ENCODE assay signal across 8 mouse cellular contexts in genomic region chr6:28460534-28460933, GRCm38 (mm10). TPM values are rescaled to one million over a fixed set of nuclear protein-coding genes. Genes with fewer than 3 reads are reported as not detected.
DNase-seq lines count a peak whose midpoint lies in the region; ATAC-seq and TF ChIP-seq lines count a peak whose summit lies in the region.

No protein-coding gene starts in this region.

- no peak overlapping the region for H3K4me2 ChIP-seq in kidney, embryonic 14.5 days (replicated peaks; ENCODE audit: low read depth, low read length)
- no peak overlapping the region for H3K4me2 ChIP-seq in liver, embryonic 13.5 days

- no peak overlapping the region for H3K9ac ChIP-seq in kidney, embryonic 14.5 days (ENCODE audit: low read depth, low read length)
- H3K9ac ChIP-seq in liver, embryonic 13.5 days, result no peak overlapping the region

- WGBS in kidney, adult 2 months, result 5% methylated on average over 5 of the region's 5 CpGs
- WGBS in kidney, embryonic 14.5 days, result 10% methylated on average over 5 of the region's 5 CpGs
- 8% methylated on average over 5 of the region's 5 CpGs for WGBS in liver, embryonic 13.5 days (ENCODE audit: insufficient replicate concordance)

- no peak overlapping the region for H3K4me3 ChIP-seq in kidney, adult 2 months (ENCODE audit: insufficient read depth, low read depth, low read length)
- H3K4me3 ChIP-seq in kidney, embryonic 14.5 days (ENCODE audit: low read length), result no peak overlapping the region
- H3K4me3 ChIP-seq in liver, embryonic 13.5 days (replicated peaks), result no peak overlapping the region

- no peaks in the 10 kb centered on the region for H3K4me1 ChIP-seq in kidney, adult 2 months (ENCODE audit: control insufficient read depth, insufficient read depth, low read length)
- H3K4me1 ChIP-seq in kidney, embryonic 14.5 days (ENCODE audit: control insufficient read depth, insufficient read depth, low read length), result no peaks in the 10 kb centered on the region
- H3K4me1 ChIP-seq in liver, embryonic 13.5 days (replicated peaks), result peaks cover 10% of the 10 kb centered on the region; the same call in 1 of the 2 replicates

- H3K9me3 ChIP-seq in kidney, embryonic 14.5 days (ENCODE audit: control insufficient read depth, low read length), result no peaks in the 10 kb centered on the region
- H3K9me3 ChIP-seq in liver, embryonic 13.5 days (replicated peaks), result no peaks in the 10 kb centered on the region

- H3K27me3 ChIP-seq in kidney, adult 2 months (replicated peaks; ENCODE audit: control insufficient read depth, insufficient read depth, low read length), result no peaks in the 10 kb centered on the region
- no peaks in the 10 kb centered on the region for H3K27me3 ChIP-seq in kidney, embryonic 14.5 days (ENCODE audit: control insufficient read depth, insufficient read depth, low read length)
- H3K27me3 ChIP-seq in liver, embryonic 13.5 days, result peaks cover 3% of the 10 kb centered on the region; the same call in 1 of the 2 replicates

- DNase-seq in kidney, adult 2 months, result peak; percentile 78
- peak; percentile 60 for DNase-seq in gastrocnemius, adult 18-20 months (ENCODE audit: low spot score)
- peak; percentile 77 to 89 for DNase-seq in kidney, postnatal 25 days
- DNase-seq in liver, embryonic 13.5 days, result no peak
- DNase-seq in retina, postnatal 1 day, result peak; percentile 60
- DNase-seq in urinary bladder, adult 2 months (ENCODE audit: low spot score), result peak; percentile 40

- TF ChIP-seq CTCF in kidney, adult 2 months (conservative IDR thresholded peaks at IDR 0.05; ENCODE audit: insufficient read depth, insufficient read length, low read depth, low read length), result peak; percentile 80

- H3K36me3 ChIP-seq in kidney, adult 2 months (ENCODE audit: control insufficient read depth, insufficient read depth, low read length), result no peaks in the 10 kb centered on the region
- H3K36me3 ChIP-seq in kidney, embryonic 14.5 days (ENCODE audit: control insufficient read depth, insufficient read depth, low read length), result no peaks in the 10 kb centered on the region
- H3K36me3 ChIP-seq in liver, embryonic 13.5 days, result no peaks in the 10 kb centered on the region

- no peak for ATAC-seq in kidney, embryonic 14.5 days (ENCODE audit: low FRiP score, low TSS enrichment)
- peak; percentile 85 for ATAC-seq in cerebellum, adult (ENCODE audit: insufficient number of reproducible peaks, low FRiP score, low TSS enrichment)
- peak; percentile 48 for ATAC-seq in liver, embryonic 13.5 days (ENCODE audit: low read depth)

- no peak for TF ChIP-seq POLR2A in kidney, adult 2 months (IDR thresholded peaks at IDR 0.05; ENCODE audit: low read depth, low read length)

- no peak overlapping the region for H3K27ac ChIP-seq in kidney, adult 2 months (ENCODE audit: insufficient read depth, low read depth, low read length)
- H3K27ac ChIP-seq in kidney, embryonic 14.5 days (ENCODE audit: low read depth, low read length), result no peak overlapping the region
- H3K27ac ChIP-seq in liver, embryonic 13.5 days, result no peak overlapping the region

RNA-seq across cellular contexts. Expression of gene Pax4, which starts 11.4 kb away (rescaled TPM):
- polyA plus RNA-seq in kidney, adult 2 months (2012; rRNA removed), result not detected in 2 replicates
- not detected in 2 replicates for polyA plus RNA-seq in kidney, embryonic 14.5 days (2014; fragmentation: Nextera tagmentation; extraction: Ambion mirVana)
- total RNA-seq in gastrocnemius, adult 18-20 months (2021), result not detected
- polyA plus RNA-seq in liver, embryonic 13.5 days (2015; fragmentation: Nextera tagmentation; extraction: Ambion mirVana), result not detected in 2 replicates
- polyA plus RNA-seq in urinary bladder, adult 2 months (2012; rRNA removed), result not detected in 2 replicates

RNA-seq across cellular contexts. Expression of gene Snd1, which starts 14.4 kb away (rescaled TPM):
- polyA plus RNA-seq in kidney, adult 2 months (2012; rRNA removed), result 41.0 and 47.1 TPM in 2 replicates
- polyA plus RNA-seq in kidney, embryonic 14.5 days (2014; fragmentation: Nextera tagmentation; extraction: Ambion mirVana), result 64.1 and 127 TPM in 2 replicates
- total RNA-seq in gastrocnemius, adult 18-20 months (2021), result 10 to 100 TPM; 45.0 to 49.8 TPM
- polyA plus RNA-seq in liver, embryonic 13.5 days (2015; fragmentation: Nextera tagmentation; extraction: Ambion mirVana), result 55.2 and 63.2 TPM in 2 replicates
- 94.2 and 106 TPM in 2 replicates for polyA plus RNA-seq in urinary bladder, adult 2 months (2012; rRNA removed)

RNA-seq across cellular contexts. Expression of gene Gcc1, which starts 32.3 kb away (rescaled TPM):
- 5.1 and 6.6 TPM in 2 replicates for polyA plus RNA-seq in kidney, adult 2 months (2012; rRNA removed)
- 4.8 and 8.0 TPM in 2 replicates for polyA plus RNA-seq in kidney, embryonic 14.5 days (2014; fragmentation: Nextera tagmentation; extraction: Ambion mirVana)
- 1 to 10 TPM; 6.6 to 7.6 TPM for total RNA-seq in gastrocnemius, adult 18-20 months (2021)
- polyA plus RNA-seq in liver, embryonic 13.5 days (2015; fragmentation: Nextera tagmentation; extraction: Ambion mirVana), result 3.7 and 4.4 TPM in 2 replicates
- polyA plus RNA-seq in urinary bladder, adult 2 months (2012; rRNA removed), result 10.2 and 11.0 TPM in 2 replicates

RNA-seq across cellular contexts. Expression of gene Fscn3, which starts 32.9 kb away (rescaled TPM):
- 0.05 and 0.12 TPM in 2 replicates for polyA plus RNA-seq in kidney, adult 2 months (2012; rRNA removed)
- not detected in 2 replicates for polyA plus RNA-seq in kidney, embryonic 14.5 days (2014; fragmentation: Nextera tagmentation; extraction: Ambion mirVana)
- not detected for total RNA-seq in gastrocnemius, adult 18-20 months (2021)
- 0.44 and 1.2 TPM in 2 replicates for polyA plus RNA-seq in liver, embryonic 13.5 days (2015; fragmentation: Nextera tagmentation; extraction: Ambion mirVana)
- not detected in 2 replicates for polyA plus RNA-seq in urinary bladder, adult 2 months (2012; rRNA removed)

RNA-seq across cellular contexts. Expression of gene Arf5, which starts 37.2 kb away (rescaled TPM):
- 303 and 332 TPM in 2 replicates for polyA plus RNA-seq in kidney, adult 2 months (2012; rRNA removed)
- polyA plus RNA-seq in kidney, embryonic 14.5 days (2014; fragmentation: Nextera tagmentation; extraction: Ambion mirVana), result 283 and 293 TPM in 2 replicates
- total RNA-seq in gastrocnemius, adult 18-20 months (2021), result 10 to 100 TPM; 68.5 to 70.8 TPM
- polyA plus RNA-seq in liver, embryonic 13.5 days (2015; fragmentation: Nextera tagmentation; extraction: Ambion mirVana), result 388 and 403 TPM in 2 replicates
- polyA plus RNA-seq in urinary bladder, adult 2 months (2012; rRNA removed), result 186 and 211 TPM in 2 replicates
